Mouse (Mus musculus) activated CD4-positive, CD25-positive, alpha-beta regulatory T cell (primary cell): ENCODE results near the gene Agtr1a. TPM values are rescaled to one million over a fixed set of nuclear protein-coding genes. Genes with fewer than 3 reads are reported as not detected.

Experiments
- polyA plus RNA-seq, 2 experiments: library from polyadenylated mRNA; unstranded; fragments of 100-300 nt; shearing (Covaris generic); gene quantifications; one replicate each; pipeline ENCODE4 v1.2.1; 2017

The Agtr1a gene
- polyA plus RNA-seq, result not detected

DNA sequence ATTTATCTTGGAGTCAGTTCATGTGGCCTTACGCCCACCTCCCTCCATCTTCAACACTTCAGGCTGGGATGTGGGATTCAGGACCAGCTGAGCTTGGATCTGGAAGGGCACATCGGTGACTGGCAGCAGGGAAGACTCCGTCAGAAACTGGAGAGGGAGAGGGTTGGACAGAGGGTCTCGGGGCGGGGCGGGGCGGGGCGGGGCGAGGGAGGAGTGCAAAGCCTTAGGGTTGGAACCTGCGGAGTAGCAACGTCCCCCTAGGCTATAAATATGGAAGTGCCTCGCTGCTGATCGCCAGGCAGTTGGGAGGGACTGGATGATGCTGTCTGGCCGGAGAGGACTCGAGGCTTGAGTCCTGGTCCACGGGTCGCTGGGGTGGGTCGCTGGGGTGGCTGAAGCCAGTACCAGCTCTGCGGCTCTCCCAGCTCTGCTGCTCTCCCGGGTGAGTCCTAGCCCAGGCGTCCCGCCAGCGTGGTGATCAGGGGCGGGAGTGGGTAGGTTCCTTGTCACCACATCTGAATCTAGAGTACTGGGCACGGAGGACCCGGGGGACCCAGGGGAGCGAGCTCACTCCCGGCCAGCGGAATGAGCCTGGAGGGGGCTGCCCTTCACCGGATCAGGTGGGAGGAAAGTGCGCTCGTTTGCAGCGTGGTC is at the start of gene Agtr1a:
Agtr1a (plus strand) TSS at position 294 of the 654 bp plus-strand sequence.

Other genes with a start within 250 kb of the Agtr1a start
- 10 to 100 TPM; 10.2 to 48.0 TPM for gene Mboat1, start 200.0 kb upstream of the Agtr1a start, polyA plus RNA-seq
- gene Uqcrfs1, start 208.9 kb downstream of the Agtr1a start, polyA plus RNA-seq, result 100 to 1,000 TPM; 145 to 193 TPM